Mouse (Mus musculus) embryonic stem cell, embryonic (primary cell): ENCODE data around the gene Nkiras2.

Experiments
- CTCF ChIA-PET, 4 experiments: fragments of 300-600 bp in 2 of 4; fragments of 350-600 bp in 2 of 4; sonication (Branson Sonifier 250); formaldehyde crosslinking; loops; one replicate each; lab custom pipeline; 2022; ENCODE audit warnings: inconsistent platforms in 2 of 4; lab: Charles Lee
- POLR2A ChIA-PET, 4 experiments: fragments of 300-600 bp in 2 of 4; fragments of 350-600 bp in 2 of 4; sonication (Branson Sonifier 250); formaldehyde crosslinking; loops; one replicate each; lab custom pipeline; 2022; ENCODE audit warnings: antibody characterized with exemption in 4 of 4, inconsistent platforms in 1 of 4; lab: Charles Lee

Nkiras2 gene

DNA sequence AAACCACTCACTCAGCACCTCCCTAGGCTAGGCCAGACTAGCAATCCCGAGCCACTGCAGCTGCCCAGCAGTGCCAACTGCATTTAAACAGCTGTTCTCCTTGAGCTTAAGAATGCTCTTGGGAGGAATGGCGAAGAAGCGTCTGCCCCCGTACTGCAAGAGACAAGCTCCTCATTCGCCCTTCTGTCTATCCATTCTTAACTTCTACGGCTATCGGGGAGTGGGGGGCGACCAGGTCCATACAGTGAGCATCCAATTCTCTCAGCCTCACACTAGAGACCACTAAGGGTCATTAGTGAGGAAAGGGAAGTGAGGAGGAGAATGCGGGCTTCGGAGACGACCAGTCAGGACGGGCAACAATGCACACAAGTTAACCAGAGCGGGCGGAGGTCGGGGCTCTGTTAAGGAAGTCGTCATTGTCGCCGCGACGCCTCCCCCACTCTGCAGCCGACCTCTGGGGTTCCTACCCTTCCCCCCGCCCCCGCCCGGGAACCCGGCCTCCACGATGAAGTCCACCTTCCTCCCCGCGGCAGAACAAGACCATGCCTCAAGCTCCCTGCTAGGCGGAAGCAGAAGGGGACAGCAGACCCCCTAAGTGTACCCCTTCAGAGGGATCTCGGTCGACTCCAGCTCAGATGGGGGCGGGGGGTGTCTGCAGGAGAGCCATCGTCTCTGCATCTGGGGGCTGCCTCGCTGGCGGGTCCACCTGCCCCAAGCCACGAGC lies at the start of gene Nkiras2:
Gene Nkiras2 (plus strand): TSS at position 484 of the 724 bp plus-strand sequence.
- CTCF ChIA-PET: interaction anchor here (0.5 to 2.3 kb wide), 24 partner anchors 8 to 1583 kb away, joined by 3 to 13 read pairs (median 4); partner anchors contain the start of genes Acly (in 1 of the 4) and Jup (in 1 of the 4)
- POLR2A ChIA-PET: interaction anchor here (0.5 to 6.5 kb wide), 80 partner anchors 7 to 1336 kb away, joined by 3 to 97 read pairs (median 4); partner anchors contain the start of genes Acly (in 3 of the 4), Dhx58 (in 2 of the 4), Hspb9 (in 2 of the 4) and Rab5c (in 2 of the 4)

DNA sequence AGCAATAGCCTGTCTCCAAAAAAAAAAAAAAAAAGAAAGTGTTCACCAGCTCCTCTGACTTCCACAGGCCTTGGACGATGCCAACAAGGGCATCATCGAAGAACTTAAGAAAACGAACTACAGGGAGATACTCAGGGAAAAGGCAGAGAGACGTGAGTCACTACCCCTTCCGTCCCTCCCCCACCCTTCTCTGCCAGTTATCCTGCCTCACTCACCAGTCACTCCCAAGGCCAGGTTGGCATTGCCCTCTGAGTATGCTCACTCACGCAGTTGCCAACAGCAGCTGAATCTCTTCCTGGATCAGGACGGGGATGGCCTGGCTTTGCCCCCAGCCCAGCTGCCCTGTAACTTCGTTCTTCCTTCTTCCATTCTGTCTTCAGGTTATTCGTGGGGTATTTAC lies 49.3 kb upstream of the Nkiras2 start:
- ChIA-PET CTCF (interaction anchor here in 3 of 4 experiments (0.6 to 1.7 kb wide), 5 partner anchors 11 to 175 kb away, joined by 3 to 4 read pairs (median 3); no protein-coding TSS in a partner anchor), POLR2A (interaction anchor here in 3 of 4 experiments (0.7 to 1.7 kb wide), 7 partner anchors 10 to 194 kb away, joined by 3 to 7 read pairs (median 3); partner anchors contain the start of gene Acly (in 2 of the 3))

DNA sequence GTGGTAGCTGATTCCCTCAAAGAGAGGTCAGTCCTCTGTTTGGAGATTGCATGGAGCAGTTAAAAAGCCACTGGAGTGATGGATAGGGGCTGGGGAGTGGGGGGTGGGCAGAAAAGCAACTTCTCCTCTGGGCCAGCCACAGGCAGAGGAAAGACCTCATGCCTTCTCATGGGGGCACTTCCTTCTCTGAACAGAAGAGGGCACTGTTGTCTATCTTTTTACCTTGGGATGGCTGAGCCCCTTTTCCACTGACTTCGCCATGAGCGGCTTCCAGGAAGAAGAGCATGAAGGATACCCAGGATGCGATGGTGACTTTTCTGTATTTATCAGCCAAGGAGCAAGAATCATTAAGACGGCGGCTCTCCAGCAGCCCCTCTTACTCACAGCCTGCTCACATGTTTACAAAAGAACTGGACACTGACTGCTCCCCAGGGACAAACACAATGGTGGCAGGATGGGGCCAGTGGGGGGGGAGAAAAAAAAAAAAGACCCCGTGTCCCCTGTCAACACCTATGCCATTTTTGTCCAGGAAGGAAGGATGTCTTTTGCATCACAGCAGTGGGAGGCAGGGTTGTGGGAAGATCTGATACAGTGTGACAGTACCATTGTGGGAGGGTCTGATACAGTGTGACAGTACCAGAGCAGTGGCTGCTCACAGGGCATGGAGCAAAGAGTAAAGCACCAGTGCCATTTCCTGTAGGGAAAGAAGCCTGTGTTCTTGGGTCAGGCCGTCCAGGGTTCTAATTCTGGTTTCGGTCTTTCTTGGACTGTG lies 48.4 kb upstream of the Nkiras2 start:
- CTCF ChIA-PET: interaction anchor here in 1 of 4 experiments (0.6 to 1.7 kb wide), 2 partner anchors 117 to 175 kb away, joined by 3 to 4 read pairs; no protein-coding TSS in a partner anchor
- POLR2A ChIA-PET: interaction anchor here in 2 of 4 experiments (1.3 to 1.7 kb wide), 3 partner anchors 11 to 128 kb away, joined by 3 to 7 read pairs (median 4); partner anchors contain the start of gene Acly (in 1 of the 2)

DNA sequence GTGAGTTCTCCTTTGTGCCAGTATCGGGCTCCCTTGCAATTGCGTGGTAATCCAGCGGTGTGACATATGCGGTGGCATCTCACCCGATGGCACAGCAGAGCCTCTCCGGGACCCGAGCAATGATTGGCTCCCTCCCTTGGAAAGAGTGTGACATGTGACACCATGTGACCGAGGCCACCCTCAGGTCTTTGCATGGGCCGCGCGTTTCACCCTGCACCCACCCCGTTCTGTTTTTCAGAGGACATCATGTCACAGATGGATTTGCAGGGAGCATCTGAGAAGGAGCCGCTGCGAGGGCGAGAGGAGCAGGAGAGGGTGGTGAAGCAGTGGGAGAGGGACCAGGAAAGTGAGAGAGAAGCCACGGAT lies 47.9 kb upstream of the Nkiras2 start:
- CTCF ChIA-PET: no interaction called here
- POLR2A ChIA-PET: interaction anchor here in 2 of 4 experiments (0.6 to 1.1 kb wide), 2 partner anchors 43 to 1969 kb away, joined by 5 read pairs; partner anchors contain the start of gene Acly (in 1 of the 2)

DNA sequence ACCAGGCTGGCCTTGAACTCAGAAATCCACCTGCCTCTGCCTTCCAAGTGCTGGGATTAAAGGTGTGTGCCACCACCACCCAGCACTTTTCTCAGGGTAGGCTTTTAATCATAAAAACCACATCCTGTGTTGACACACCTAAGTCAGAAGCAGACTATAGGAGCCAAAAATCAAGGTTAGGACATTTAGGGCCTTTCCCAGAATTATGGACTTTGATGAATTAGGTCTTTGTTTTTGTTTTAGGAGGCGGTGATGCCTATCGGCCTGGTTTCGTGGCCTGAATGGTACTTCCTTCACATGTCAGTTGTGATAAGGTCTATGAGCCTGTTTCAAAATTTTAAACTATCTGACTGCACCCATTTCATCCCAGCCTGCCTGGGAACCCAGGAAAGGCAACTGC lies 44.9 kb upstream of the Nkiras2 start:
- ChIA-PET POLR2A (no interaction called here), CTCF (no interaction called here)

DNA sequence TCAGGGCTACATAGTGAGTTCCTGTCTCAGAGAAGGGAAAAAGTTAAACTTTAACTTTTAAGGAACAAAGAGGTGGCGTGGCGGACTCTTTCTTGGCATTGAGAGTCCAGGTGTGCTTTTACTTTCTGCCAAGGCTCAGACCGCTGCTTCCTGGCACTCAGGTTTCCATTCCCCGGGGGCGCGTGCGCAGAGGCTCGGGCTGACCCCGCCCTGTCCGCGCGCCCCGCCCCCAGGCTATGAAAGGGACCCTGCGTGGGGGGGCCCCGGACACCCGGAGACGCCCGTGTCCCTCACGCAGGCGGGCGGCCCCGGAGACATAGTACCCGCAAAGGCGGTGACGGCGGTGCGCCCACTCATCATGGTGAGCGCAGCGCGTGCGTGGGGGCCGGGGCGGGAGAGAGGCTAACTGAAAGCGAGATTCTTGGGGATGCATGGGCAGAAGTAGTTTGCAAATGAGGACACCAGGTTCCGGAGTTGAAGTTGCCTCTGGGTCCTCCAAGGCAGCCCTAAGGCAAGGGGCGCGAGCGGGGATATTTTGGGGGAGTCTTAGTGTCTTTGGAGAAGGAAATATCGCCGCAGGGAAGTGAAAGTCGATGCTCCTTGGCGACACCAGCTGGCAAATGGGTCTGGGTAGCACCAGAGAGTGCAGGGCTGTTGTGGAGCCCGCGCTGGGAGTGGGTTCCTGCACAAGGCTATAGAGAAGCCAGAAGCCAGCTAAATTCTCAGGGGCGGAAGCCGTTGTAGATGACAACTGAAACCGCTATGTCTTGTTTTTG lies 44.1 kb upstream of the Nkiras2 start, which contains the start of gene Cnp:
Gene Cnp (plus strand): TSS at position 197 of the 776 bp plus-strand sequence.
- ChIA-PET CTCF (interaction anchor here in 1 of 4 experiments (0.6 kb wide), 1 partner anchor 260 kb away, joined by 3 read pairs; no protein-coding TSS in a partner anchor), POLR2A (interaction anchor here in 2 of 4 experiments (0.7 to 4.6 kb wide), 10 partner anchors 8 to 149 kb away, joined by 3 to 24 read pairs (median 4); partner anchors contain the start of gene Acly (in 1 of the 2))

DNA sequence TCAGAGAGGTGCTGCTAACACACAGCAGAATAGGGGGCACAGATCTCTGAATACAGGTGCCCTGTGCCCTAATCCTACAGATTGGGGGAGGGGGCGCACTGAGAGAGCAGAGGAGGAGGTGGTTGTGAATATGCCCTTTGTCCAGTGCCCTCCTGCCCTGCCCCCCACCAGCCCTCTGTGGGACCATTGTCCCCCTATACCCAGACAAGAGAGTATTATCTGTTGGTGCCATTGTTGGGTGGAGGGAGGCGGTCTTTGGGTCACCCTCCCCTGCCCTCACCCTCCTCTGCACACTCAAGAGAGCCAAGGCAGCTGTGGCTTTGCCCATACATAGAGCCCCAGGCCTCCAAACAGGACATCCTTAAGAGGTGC lies 43.6 kb upstream of the Nkiras2 start:
- ChIA-PET CTCF (interaction anchor here in 1 of 4 experiments (0.6 kb wide), 1 partner anchor 259 kb away, joined by 3 read pairs; no protein-coding TSS in a partner anchor), POLR2A (interaction anchor here in 2 of 4 experiments (0.7 to 4.6 kb wide), 14 partner anchors 9 to 253 kb away, joined by 3 to 24 read pairs (median 3); partner anchors contain the start of gene Acly (in 2 of the 2))

DNA sequence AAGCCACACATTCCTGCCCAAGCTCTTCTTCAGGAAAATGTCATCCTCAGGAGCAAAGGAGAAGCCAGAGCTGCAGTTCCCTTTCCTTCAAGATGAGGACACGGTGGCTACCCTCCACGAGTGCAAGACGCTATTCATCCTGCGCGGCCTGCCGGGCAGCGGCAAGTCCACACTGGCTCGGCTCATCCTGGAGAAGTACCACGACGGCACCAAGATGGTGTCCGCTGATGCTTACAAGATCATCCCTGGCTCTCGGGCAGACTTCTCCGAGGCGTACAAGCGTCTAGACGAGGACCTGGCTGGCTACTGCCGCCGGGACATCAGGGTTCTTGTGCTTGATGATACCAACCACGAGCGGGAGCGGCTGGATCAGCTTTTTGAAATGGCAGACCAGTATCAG lies 42.8 kb upstream of the Nkiras2 start:
- CTCF ChIA-PET: interaction anchor here in 2 of 4 experiments (0.6 to 1.2 kb wide), 4 partner anchors 70 to 200 kb away, joined by 3 to 4 read pairs (median 4); no protein-coding TSS in a partner anchor
- POLR2A ChIA-PET: interaction anchor here (0.6 to 4.6 kb wide), 35 partner anchors 10 to 595 kb away, joined by 3 to 24 read pairs (median 3); partner anchors contain the start of genes Acly (in 3 of the 4), Dnajc7 (in 1 of the 4), Eif1 (in 1 of the 4) and Hspb9 (in 1 of the 4)

DNA sequence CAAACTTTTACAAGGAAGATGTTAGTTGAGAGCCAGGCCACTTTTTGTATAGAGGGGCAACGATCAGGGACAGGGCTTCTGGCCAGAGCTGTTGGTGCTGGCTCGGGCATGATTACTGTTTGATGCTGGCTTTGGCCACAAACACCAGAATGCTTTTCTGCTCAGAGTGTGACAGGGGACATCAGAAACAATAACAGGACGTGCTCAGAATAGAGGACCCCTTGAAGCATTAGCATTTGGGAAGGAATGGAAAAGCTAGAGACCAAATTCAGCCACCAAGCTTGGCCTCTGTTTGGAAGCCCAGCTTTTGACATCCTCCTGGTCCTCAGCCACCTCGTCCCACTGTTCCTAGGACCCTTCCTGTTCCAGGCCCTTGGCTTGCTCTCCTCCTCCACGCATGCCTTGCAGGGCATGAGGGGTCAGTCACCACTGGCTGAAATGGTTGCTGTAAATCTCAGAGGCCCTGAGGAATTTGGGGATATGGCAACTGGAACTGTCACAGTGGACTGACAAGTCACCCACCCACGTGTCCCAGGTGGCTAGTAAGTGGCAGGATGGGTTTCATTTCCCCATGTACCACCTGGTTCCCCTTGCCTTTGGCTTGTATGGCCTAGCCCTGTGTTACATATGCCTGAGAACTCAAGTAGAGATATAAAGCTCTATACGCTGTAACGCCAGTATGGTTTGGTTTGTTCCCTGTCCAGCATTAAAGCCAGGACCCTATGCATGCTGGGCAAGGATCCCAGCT lies 41.0 kb upstream of the Nkiras2 start:
- POLR2A ChIA-PET: interaction anchor here in 3 of 4 experiments (0.6 to 4.6 kb wide), 16 partner anchors 9 to 361 kb away, joined by 3 to 24 read pairs (median 3); partner anchors contain the start of genes Acly (in 2 of the 3), Hspb9 (in 1 of the 3), Jup (in 1 of the 3) and Kat2a (in 1 of the 3)
- CTCF ChIA-PET: interaction anchor here in 1 of 4 experiments (0.5 kb wide), 1 partner anchor 681 kb away, joined by 3 read pairs; no protein-coding TSS in a partner anchor

DNA sequence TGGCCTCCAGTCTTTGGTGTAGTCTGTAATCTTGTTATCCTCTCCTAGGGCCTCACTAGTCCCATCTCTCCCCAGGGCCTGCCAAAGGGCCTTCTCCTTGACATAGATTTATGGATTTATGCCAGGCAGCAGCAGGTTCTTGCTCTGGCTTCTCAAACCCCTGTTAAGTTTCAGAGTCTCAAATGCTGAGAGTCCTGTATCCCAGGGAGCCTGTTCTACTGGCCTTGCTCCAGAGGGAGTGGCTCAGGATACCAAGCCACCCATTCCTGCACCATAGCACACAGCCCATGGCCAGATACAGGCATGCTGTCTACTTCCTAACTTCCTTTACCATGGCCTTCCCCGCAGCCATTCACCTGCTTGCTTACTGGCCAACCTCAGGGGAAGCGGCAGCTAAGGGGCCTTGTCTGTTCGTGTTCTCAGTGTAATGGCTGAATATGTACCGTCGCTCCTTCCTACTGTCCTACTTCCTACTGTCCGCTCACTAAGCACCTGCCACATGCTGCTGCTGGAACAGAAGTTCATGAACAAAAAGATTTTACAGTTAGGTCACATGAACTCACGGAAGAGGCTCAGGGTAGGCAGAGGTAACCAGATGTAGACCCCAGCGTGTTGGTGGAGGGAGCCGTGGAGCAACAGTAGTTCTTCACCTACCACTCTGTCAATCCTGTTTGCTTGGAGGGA lies 39.8 kb upstream of the Nkiras2 start:
- ChIA-PET CTCF (interaction anchor here in 1 of 4 experiments (1.4 kb wide), 1 partner anchor 116 kb away, joined by 5 read pairs; no protein-coding TSS in a partner anchor), POLR2A (interaction anchor here (0.6 to 4.6 kb wide), 15 partner anchors 12 to 133 kb away, joined by 3 to 24 read pairs (median 4); partner anchors contain the start of genes Acly (in 3 of the 4), Kat2a (in 1 of the 4) and Nkiras2 (in 1 of the 4))

DNA sequence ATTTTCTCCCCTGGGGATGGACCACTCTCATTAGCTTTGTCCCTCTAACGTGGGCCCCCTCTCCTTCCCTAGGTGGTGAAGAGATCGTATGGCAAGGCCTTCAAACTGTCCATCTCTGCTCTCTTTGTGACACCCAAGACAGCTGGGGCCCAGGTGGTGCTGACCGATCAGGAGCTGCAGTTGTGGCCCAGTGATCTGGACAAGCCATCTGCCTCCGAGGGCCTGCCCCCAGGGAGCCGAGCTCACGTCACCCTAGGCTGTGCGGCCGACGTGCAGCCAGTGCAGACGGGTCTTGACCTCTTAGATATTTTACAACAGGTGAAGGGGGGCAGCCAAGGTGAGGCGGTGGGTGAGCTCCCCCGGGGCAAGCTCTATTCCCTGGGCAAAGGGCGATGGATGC lies 38.8 kb upstream of the Nkiras2 start:
- POLR2A ChIA-PET: interaction anchor here (0.6 to 5.4 kb wide), 17 partner anchors 12 to 260 kb away, joined by 3 to 49 read pairs (median 4); partner anchors contain the start of genes Acly (in 3 of the 4) and Nkiras2 (in 1 of the 4)
- CTCF ChIA-PET: interaction anchor here (0.6 to 2.1 kb wide), 5 partner anchors 24 to 121 kb away, joined by 3 to 7 read pairs (median 5); no protein-coding TSS in a partner anchor

DNA sequence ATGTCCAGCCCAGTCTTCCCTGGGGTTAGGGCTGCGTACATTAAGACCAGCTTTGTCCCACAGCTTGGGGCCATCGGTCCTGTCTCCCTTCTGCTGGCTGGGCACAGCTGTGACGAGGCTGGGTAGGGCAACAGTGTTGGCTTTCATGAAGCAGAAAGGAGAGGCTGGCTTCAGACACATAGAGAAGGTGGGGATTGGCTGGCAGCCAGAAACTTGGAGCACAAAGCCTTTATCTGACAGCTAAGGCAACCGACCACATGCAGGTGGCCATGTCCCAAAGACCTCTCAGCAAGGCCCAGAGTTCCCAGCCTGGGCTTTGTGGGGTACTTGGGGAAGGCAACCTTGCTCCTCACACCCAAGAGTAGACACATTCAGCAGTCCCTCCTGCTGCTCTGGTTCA lies 37.3 kb upstream of the Nkiras2 start:
- POLR2A ChIA-PET: interaction anchor here (0.5 to 5.4 kb wide), 16 partner anchors 9 to 214 kb away, joined by 3 to 49 read pairs (median 3); partner anchors contain the start of genes Acly (in 1 of the 4), Dnajc7 (in 1 of the 4) and Nkiras2 (in 1 of the 4)
- CTCF ChIA-PET: interaction anchor here in 2 of 4 experiments (1.6 to 2.1 kb wide), 2 partner anchors 30 to 113 kb away, joined by 5 to 6 read pairs; no protein-coding TSS in a partner anchor

DNA sequence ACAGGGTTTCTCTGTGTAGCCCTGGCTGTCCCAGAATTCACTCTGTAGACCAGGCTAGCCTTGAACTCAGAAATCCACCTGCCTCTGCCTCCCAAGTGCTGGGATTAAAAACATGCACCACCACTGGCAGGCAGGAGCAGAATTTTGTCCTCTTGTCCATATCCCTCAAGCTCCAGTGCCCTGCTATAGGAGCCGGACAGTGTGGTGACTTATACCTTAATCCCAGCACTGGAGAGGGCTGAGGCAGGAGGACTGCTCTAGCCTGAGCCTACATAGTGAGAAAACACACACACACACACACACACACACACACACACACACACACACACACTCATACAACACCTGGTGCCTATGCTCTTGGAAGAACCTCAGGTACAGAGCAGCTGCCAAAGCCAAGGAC lies 36.6 kb upstream of the Nkiras2 start:
- ChIA-PET POLR2A (interaction anchor here (0.5 to 5.4 kb wide), 15 partner anchors 9 to 1105 kb away, joined by 3 to 49 read pairs (median 3); partner anchors contain the start of genes Dnajc7 (in 1 of the 4) and Nkiras2 (in 1 of the 4)), CTCF (interaction anchor here in 1 of 4 experiments (2.1 kb wide), 1 partner anchor 113 kb away, joined by 6 read pairs; no protein-coding TSS in a partner anchor)

DNA sequence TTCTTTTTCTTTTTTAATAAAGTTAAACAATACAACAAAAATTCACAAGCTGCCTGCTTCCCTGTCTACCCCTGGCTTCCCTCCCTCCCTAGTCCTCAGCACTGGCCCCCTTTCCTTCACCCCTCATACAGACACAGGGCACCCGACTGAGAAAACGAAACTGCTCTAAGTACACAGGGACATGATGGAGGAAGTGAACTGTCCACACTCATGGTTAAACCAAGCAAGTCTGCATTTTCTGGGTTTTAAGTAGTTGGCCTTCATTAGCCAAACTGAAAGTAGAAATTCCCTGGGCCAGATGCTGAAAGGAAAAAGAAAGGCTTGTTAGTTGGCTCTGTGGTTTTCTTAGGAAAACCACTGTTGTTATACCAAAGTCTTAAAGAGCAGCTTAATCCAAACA lies 36.2 kb upstream of the Nkiras2 start:
- POLR2A ChIA-PET: interaction anchor here (0.5 to 5.4 kb wide), 12 partner anchors 8 to 1104 kb away, joined by 3 to 49 read pairs (median 3); partner anchors contain the start of gene Acly (in 1 of the 4)
- CTCF ChIA-PET: no interaction called here

DNA sequence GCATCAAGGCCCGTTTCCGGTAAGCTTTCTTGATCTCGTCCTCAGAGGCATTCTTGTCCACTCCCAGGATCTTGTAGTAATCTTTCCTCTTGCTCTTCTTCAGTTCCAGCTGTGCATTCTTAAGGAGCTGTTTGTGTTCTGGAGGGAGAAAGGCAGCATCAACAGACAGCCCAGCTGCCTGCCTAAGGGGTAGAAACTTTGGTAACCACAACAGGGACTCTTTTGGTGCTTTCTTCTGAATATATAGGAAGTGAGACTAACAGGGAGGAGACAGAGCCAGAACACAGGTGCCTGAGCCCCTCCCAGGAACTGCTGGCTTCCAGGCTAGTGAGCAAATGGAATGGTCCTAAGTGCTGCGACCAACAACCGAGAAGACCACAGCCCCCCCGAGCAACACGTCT lies 34.5 kb upstream of the Nkiras2 start:
- ChIA-PET POLR2A (interaction anchor here in 1 of 4 experiments (5.4 kb wide), 1 partner anchor 8 kb away, joined by 49 read pairs; no protein-coding TSS in a partner anchor), CTCF (interaction anchor here in 1 of 4 experiments (0.6 kb wide), 1 partner anchor 128 kb away, joined by 3 read pairs; the partner anchor contains the start of gene Kat2a)
